Mouse (Mus musculus): ENCODE results near the gene Gsk3a.

- peak; percentile 16; the same call in 1 of the 2 replicates for TF ChIP-seq CTCF (IDR thresholded peaks at IDR 0.05; ENCODE audit: low read depth)
- TF ChIP-seq EP300 (IDR thresholded peaks at IDR 0.05; ENCODE audit: low read depth) = no peak
Measured at GRCm38 (mm10) chr7:25232101-25232648, 5.5 kb downstream of the Gsk3a start.
